Comparison of ENCODE assay signal across 11 mouse cellular contexts in genomic region chr4:117609371-117610039, GRCm38 (mm10). TPM values are rescaled to one million over a fixed set of nuclear protein-coding genes. Genes with fewer than 3 reads are reported as not detected.
DNase-seq lines count a peak whose midpoint lies in the region; ATAC-seq and TF ChIP-seq lines count a peak whose summit lies in the region.
"Had no signal": no experiment of that assay in that cellular context is flagged by ENCODE, and none has a peak within 500 bp of the region (broad histone marks: within the 10 kb centered on the region; RNA-seq: fewer than 3 reads in every experiment).

No protein-coding gene starts in this region.

- H3K27ac ChIP-seq in heart, embryonic 13.5 days (replicated peaks) = peak overlapping the region; percentile 66
- peak overlapping the region; percentile 54 for H3K27ac ChIP-seq in liver, embryonic 12.5 days
- peak overlapping the region; percentile 30; the same call in 1 of the 2 replicates for H3K27ac ChIP-seq in embryonic facial prominence, embryonic 10.5 days (replicated peaks)
- H3K27ac ChIP-seq in liver, embryonic 14.5 days = no peak overlapping the region

- peaks cover 59% of the 10 kb centered on the region for H3K36me3 ChIP-seq in heart, embryonic 13.5 days
- H3K36me3 ChIP-seq in liver, embryonic 12.5 days = peaks cover 52% of the 10 kb centered on the region
- H3K36me3 ChIP-seq in embryonic facial prominence, embryonic 10.5 days (replicated peaks) = peaks cover 72% of the 10 kb centered on the region
- H3K36me3 ChIP-seq in liver, embryonic 14.5 days (replicated peaks; ENCODE audit: control insufficient read depth, insufficient read depth, low read depth) = no peaks in the 10 kb centered on the region

- no peak overlapping the region for H3K4me3 ChIP-seq in heart, embryonic 13.5 days
- H3K4me3 ChIP-seq in liver, embryonic 12.5 days = no peak overlapping the region
- no peak overlapping the region for H3K4me3 ChIP-seq in embryonic facial prominence, embryonic 10.5 days
- H3K4me3 ChIP-seq in liver, embryonic 14.5 days (ENCODE audit: insufficient read depth in 1 of 2, low read depth in 2 of 2, low read length in 2 of 2) = no peak overlapping the region

- ATAC-seq in heart, embryonic 13.5 days (ENCODE audit: extremely low read depth, insufficient number of reproducible peaks, low FRiP score, low TSS enrichment) = no peak; the same call in 1 of the 2 replicates
- peak; percentile 65 for ATAC-seq in liver, embryonic 12.5 days
- ATAC-seq in liver, embryonic 14.5 days (ENCODE audit: insufficient read depth) = peak; percentile 38

- TF ChIP-seq CTCF in liver, embryonic 14.5 days (IDR thresholded peaks at IDR 0.05; ENCODE audit: low read depth) = no peak

- peaks cover 64% of the 10 kb centered on the region for H3K4me1 ChIP-seq in heart, embryonic 13.5 days
- H3K4me1 ChIP-seq in liver, embryonic 12.5 days = peaks cover 74% of the 10 kb centered on the region
- H3K4me1 ChIP-seq in embryonic facial prominence, embryonic 10.5 days = peaks cover 47% of the 10 kb centered on the region
- H3K4me1 ChIP-seq in liver, embryonic 14.5 days (replicated peaks; ENCODE audit: control insufficient read depth in 2 of 2, insufficient read depth in 2 of 2, low read length in 1 of 2) = peaks cover 15 to 33% of the 10 kb centered on the region in 2 experiments; a peak in 3 of 4 replicates

- WGBS in heart, embryonic 13.5 days = 22% methylated on average over 7 of the region's 7 CpGs
- WGBS in liver, embryonic 12.5 days (ENCODE audit: insufficient replicate concordance) = 54% methylated on average over 7 of the region's 7 CpGs
- WGBS in embryonic facial prominence, embryonic 10.5 days = 43% methylated on average over 7 of the region's 7 CpGs
- 61% methylated on average over 7 of the region's 7 CpGs for WGBS in liver, embryonic 14.5 days (ENCODE audit: insufficient replicate concordance)

- no peaks in the 10 kb centered on the region for H3K9me3 ChIP-seq in heart, embryonic 13.5 days
- H3K9me3 ChIP-seq in liver, embryonic 12.5 days (replicated peaks) = no peaks in the 10 kb centered on the region
- no peaks in the 10 kb centered on the region for H3K9me3 ChIP-seq in embryonic facial prominence, embryonic 10.5 days
- H3K9me3 ChIP-seq in liver, embryonic 14.5 days (ENCODE audit: control insufficient read depth, low read length) = no peaks in the 10 kb centered on the region

- H3K9ac ChIP-seq in heart, embryonic 13.5 days = 0 out of 2 replicates have a peak overlapping the region, but pooled peaks have one; percentile 24
- no peak overlapping the region for H3K9ac ChIP-seq in liver, embryonic 12.5 days
- no peak overlapping the region for H3K9ac ChIP-seq in liver, embryonic 14.5 days (replicated peaks)

- DNase-seq in heart, adult 9 months (ENCODE audit: low spot score in 2 of 2) = no peak
- no peak for DNase-seq in liver
- DNase-seq in embryonic facial prominence, embryonic 10.5 days (ENCODE audit: low spot score) = peak; percentile 39
- DNase-seq in liver, embryonic 14.5 days (ENCODE audit: low read depth in 3 of 3, low spot score in 3 of 3) = no peak
- DNase-seq in adrenal gland, adult 8-10 months = no peak
- DNase-seq in testis, postnatal 14 days (ENCODE audit: low spot score) = no peak
- DNase-seq: cerebellum, adult 9-11 months; kidney, postnatal 25 days; lung, postnatal 36 days had no signal

- H3K4me2 ChIP-seq in heart, embryonic 13.5 days = peak overlapping the region; percentile 30
- H3K4me2 ChIP-seq in liver, embryonic 12.5 days = peak overlapping the region; percentile 31
- H3K4me2 ChIP-seq in liver, embryonic 14.5 days (ENCODE audit: low read depth) = no peak overlapping the region

- TF ChIP-seq EP300 in liver, embryonic 14.5 days (IDR thresholded peaks at IDR 0.05; ENCODE audit: low read depth) = no peak

- H3K27me3 ChIP-seq in heart, embryonic 13.5 days (replicated peaks) = no peaks in the 10 kb centered on the region
- H3K27me3 ChIP-seq in liver, embryonic 12.5 days (replicated peaks) = no peaks in the 10 kb centered on the region
- H3K27me3 ChIP-seq in embryonic facial prominence, embryonic 10.5 days (replicated peaks; ENCODE audit: low read depth, poor library complexity, severe bottlenecking) = no peaks in the 10 kb centered on the region
- no peaks in the 10 kb centered on the region for H3K27me3 ChIP-seq in liver, embryonic 14.5 days (ENCODE audit: control insufficient read depth, insufficient read depth, low read length)

RNA-seq across cellular contexts. Expression of gene Eri3, which starts 59.3 kb away (rescaled TPM):
- 102 and 108 TPM in 2 replicates for polyA plus RNA-seq in heart, embryonic 13.5 days (2015; fragmentation: Nextera tagmentation; extraction: Ambion mirVana)
- 53.7 and 57.8 TPM in 2 replicates for polyA plus RNA-seq in liver, embryonic 12.5 days (2016; fragmentation: Nextera tagmentation; extraction: Ambion mirVana)
- 121 and 132 TPM in 2 replicates for polyA plus RNA-seq in embryonic facial prominence, embryonic 10.5 days (2016; fragmentation: Nextera tagmentation; extraction: Ambion mirVana)
- polyA plus RNA-seq in liver, embryonic 14.5 days (2012; rRNA removed) = 20.1 and 21.2 TPM in 2 replicates
- polyA plus RNA-seq in liver, embryonic 14.5 days (2014; fragmentation: Nextera tagmentation; extraction: Ambion mirVana) = 29.4 and 29.8 TPM in 2 replicates
- 100 to 1,000 TPM in 1 of 4 experiments, 10 to 100 TPM in 3; 73.0 to 105 (median 81.5) TPM for total RNA-seq in adrenal gland, adult 8-10 months (2022)
